Comparison of ENCODE assay signal across 8 mouse cellular contexts in the genomic region with DNA sequence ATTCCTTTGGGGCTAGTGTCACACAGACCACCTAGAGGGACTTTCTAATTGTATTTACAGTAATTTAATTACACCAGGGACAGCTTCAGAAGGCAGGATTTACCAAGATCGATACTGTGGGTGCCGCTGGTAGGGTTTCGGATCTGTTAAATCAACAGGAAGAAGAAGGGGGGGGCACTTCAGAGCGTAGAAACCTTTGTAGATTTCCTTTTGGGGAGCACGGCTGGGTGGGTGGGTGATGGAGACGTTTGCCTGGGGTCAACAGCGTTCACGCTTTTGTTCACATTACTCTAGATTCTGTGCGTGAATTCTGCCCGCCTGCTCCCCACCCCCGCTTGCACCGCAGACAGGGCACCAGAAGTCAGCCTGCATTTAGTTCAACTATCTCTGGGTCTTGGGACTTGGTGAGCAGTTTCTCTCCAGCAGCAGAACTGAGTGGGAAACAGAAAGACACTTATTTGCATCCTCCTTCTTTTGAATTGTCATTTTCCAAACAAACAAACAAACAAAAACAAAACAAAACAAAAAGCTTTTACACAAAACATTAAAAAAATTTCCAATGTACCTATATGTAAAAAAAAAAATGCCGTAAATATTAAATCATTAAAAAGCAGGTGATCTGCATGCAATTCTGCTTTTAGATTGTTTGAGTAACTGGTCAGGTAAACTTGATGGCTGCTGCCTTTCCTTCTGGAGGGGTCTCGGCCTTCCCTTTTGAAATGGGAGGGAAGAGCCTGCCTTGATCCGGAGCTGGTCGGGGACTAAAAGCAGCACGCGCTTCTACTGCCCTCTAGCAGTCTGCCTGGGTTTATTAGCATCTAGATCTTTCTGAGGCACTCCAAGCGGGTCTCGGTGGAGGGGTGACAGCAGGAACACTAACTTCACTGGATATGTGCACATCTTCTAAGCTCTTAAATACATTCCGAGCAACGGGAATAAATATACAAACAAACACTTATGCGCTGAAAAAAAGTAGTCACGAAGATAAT. TPM values are rescaled to one million over a fixed set of nuclear protein-coding genes. Genes with fewer than 3 reads are reported as not detected.
DNase-seq lines count a peak whose midpoint lies in the region; ATAC-seq lines count a peak whose summit lies in the region.

No protein-coding gene starts in this region.

- DNase-seq in gastrocnemius, adult 18-20 months (ENCODE audit: low spot score): peak; percentile 48
- DNase-seq in gastrocnemius, adult 8-10 months (ENCODE audit: low spot score in 2 of 2): no peak
- peak; percentile 74 for DNase-seq in heart, postnatal 4 days
- peak; percentile 27 for DNase-seq in layer of hippocampus, adult 9-10 months (ENCODE audit: low spot score)
- peak; percentile 74 for DNase-seq in lung, postnatal 10 days
- DNase-seq in retina, postnatal 1 day: peak; percentile 81

- 0 out of 2 replicates have a peak, but pooled peaks have one; percentile 11 for ATAC-seq in forebrain, embryonic 12.5 days (ENCODE audit: low FRiP score)

- no peaks in the 10 kb centered on the region for H3K9me3 ChIP-seq in forebrain, embryonic 12.5 days

- H3K4me3 ChIP-seq in brown adipose tissue, adult 24 weeks (ENCODE audit: insufficient read depth, low read depth, low read length): peak overlapping the region; percentile 49
- peak overlapping the region; percentile 18; the same call in 1 of the 2 replicates for H3K4me3 ChIP-seq in forebrain, embryonic 12.5 days (replicated peaks)

- no peak overlapping the region for H3K27ac ChIP-seq in brown adipose tissue, adult 24 weeks (replicated peaks; ENCODE audit: low read depth, low read length)
- no peak overlapping the region for H3K27ac ChIP-seq in forebrain, embryonic 12.5 days

- H3K36me3 ChIP-seq in forebrain, embryonic 12.5 days (replicated peaks): no peaks in the 10 kb centered on the region

- no peak overlapping the region for H3K9ac ChIP-seq in forebrain, embryonic 12.5 days

- H3K27me3 ChIP-seq in forebrain, embryonic 12.5 days: peaks cover 28% of the 10 kb centered on the region

- peaks cover 3% of the 10 kb centered on the region for H3K4me1 ChIP-seq in brown adipose tissue, adult 24 weeks (ENCODE audit: control insufficient read depth, insufficient read depth, insufficient read length, low read length)
- H3K4me1 ChIP-seq in forebrain, embryonic 12.5 days: peaks cover 12% of the 10 kb centered on the region

- WGBS in forebrain, embryonic 12.5 days: 9% methylated on average over 24 of the region's 24 CpGs

- peak overlapping the region; percentile 44 for H3K4me2 ChIP-seq in forebrain, embryonic 12.5 days

RNA-seq across cellular contexts. Expression of gene Fhl4, which starts 57.3 kb away (rescaled TPM):
- under 1 TPM; 0.16 to 0.24 TPM for total RNA-seq in gastrocnemius, adult 18-20 months (2021)
- under 1 TPM in 2 of 4 experiments, not detected in 2; 0.12 to 0.20 TPM for total RNA-seq in gastrocnemius, adult 8-10 months (2022)
- not detected in 2 replicates for polyA plus RNA-seq in brown adipose tissue, adult 24 weeks (2012; ENCODE audit: insufficient read depth, insufficient read length, missing spikeins)
- 1.3 and 2.0 TPM in 2 replicates for polyA plus RNA-seq in forebrain, embryonic 12.5 days (2016; fragmentation: Nextera tagmentation; extraction: Ambion mirVana)
- 1 to 10 TPM in 1 of 2 experiments, under 1 TPM in 1; 0.79 to 1.1 TPM for total RNA-seq in heart, postnatal 4 days (2021)

RNA-seq across cellular contexts. Expression of gene Tmem263, which starts 57.4 kb away (rescaled TPM):
- 10 to 100 TPM in 1 of 2 experiments, 1 to 10 TPM in 1; 8.7 to 11.8 TPM for total RNA-seq in gastrocnemius, adult 18-20 months (2021)
- 10 to 100 TPM in 2 of 4 experiments, 1 to 10 TPM in 2; 8.4 to 11.2 (median 9.9) TPM for total RNA-seq in gastrocnemius, adult 8-10 months (2022)
- polyA plus RNA-seq in brown adipose tissue, adult 24 weeks (2012; ENCODE audit: insufficient read depth, insufficient read length, missing spikeins): 6.3 and 8.6 TPM in 2 replicates
- polyA plus RNA-seq in forebrain, embryonic 12.5 days (2016; fragmentation: Nextera tagmentation; extraction: Ambion mirVana): 60.6 and 61.6 TPM in 2 replicates
- total RNA-seq in heart, postnatal 4 days (2021): 10 to 100 TPM; 33.1 to 33.4 TPM

Comparison
In these comparisons a context has a peak if more than half of its experiments do, and no peak if none do; other contexts are left out.
1. DNase-seq: peak in gastrocnemius, adult 18-20 months (single experiment), heart, postnatal 4 days (single experiment), layer of hippocampus, adult 9-10 months (single experiment), lung, postnatal 10 days (single experiment) and retina, postnatal 1 day (single experiment); none in gastrocnemius, adult 8-10 months (0 of 2).